Mouse (Mus musculus) cerebellum, adult 11 months (tissue): ENCODE data around the gene Zdhhc14.

ENCODE experiments used
- DNase-seq: peaks from one replicate; pipeline ENCODE4 v3.0.0; 2022

Zdhhc14 gene

DNA sequence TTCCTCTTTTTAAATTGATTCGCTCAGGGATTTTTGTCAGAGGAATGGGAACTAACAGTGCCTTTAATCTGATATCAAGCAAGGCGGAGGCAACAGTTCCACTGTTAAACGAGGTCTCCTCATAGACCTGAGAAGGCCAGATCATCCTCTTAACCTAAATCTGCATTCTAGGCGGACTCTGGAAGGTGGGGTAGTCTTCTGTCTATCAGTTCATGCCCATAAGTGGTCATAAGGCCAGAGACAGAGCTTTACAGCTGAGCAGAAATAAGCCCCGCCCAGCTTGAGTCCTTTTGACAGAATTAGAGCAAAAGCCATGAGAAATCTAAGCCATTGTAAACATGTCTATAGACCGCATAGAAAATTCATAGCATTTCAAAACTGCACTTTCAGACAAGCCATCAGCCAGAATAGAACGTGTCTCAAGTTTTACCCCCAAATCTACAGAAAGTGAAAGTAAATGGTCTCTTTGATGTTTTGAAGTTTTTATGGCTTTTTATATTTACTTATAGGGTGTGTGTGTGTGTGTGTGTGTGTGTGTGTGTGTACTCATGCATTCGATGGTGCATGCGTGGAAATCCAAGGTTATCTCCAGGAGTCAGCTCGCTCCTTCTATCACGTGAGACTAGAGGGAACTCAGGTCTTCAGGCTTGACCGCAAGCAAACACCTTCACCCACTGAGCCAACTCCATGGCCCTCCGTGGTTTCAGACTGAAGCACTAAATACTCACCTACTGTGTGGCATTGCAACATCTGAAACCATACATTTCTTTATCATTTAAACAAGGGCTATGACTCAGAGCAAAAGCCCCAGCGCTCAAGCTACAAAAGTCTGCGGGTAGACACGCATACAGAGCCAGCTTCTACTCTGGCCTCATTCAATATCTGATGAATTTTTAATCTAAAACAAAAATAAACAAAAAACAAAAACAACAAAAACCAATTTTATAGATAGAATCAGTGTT lies 255.5 kb downstream of the Zdhhc14 start:
- no peak for DNase-seq

DNA sequence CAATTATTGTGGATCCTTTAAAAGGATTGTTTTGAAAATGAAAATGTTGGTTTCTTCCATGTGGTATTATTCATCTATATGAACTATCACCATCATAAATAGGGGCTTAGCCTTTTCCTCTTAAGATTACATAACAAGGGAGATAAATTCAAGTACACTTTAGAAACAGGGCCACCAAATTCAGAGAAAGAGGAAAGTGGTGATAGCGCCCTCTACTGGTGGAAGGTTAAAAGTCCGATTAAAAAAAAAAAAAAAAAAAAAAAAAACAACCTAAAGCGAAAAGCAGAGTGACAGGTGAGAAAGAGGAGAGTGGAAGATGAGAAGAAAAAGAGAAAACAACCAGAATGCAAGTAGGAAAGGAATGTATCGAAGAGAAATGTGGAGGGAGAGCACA lies 256.1 kb downstream of the Zdhhc14 start:
- peak; percentile 28 for DNase-seq

DNA sequence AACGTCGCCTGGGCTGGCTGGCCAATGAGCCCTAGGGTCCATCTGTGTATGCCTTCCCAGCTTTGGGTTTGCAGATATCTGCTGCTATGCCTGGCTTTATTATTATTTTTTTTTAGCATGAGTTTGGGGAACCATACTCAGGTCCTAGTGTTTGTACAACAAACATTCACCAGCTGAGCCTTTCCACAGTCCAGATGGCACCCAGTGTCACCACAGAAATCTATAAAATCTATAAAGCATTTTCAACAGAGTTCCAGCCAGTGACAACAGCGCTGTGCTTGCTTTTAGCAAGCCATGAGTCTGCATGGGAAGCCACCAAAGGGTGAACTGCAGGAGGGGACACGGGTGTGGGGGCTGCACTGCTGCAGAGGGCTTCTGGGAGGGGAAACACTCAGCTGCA lies 257.9 kb downstream of the Zdhhc14 start:
- DNase-seq = no peak

DNA sequence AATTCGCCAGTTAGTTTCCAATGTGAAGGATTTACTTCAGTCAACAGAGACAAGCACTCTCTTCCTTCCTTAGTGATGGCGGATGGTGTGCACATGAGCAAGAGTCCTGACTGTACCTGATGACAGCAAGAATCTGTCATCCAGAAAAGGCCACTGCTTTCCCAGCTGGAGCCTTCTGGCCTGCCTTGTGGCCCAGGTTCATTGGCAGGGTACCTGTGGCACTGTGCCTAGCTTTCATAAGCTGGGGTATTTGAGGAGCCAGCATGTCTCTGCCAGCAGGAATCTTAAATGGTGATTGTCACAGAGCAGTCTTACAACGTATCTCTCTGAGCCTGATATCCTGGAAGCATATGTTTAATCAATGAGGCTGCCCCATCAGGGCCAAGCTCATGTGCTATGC lies 258.7 kb downstream of the Zdhhc14 start:
- DNase-seq = peak; percentile 65

DNA sequence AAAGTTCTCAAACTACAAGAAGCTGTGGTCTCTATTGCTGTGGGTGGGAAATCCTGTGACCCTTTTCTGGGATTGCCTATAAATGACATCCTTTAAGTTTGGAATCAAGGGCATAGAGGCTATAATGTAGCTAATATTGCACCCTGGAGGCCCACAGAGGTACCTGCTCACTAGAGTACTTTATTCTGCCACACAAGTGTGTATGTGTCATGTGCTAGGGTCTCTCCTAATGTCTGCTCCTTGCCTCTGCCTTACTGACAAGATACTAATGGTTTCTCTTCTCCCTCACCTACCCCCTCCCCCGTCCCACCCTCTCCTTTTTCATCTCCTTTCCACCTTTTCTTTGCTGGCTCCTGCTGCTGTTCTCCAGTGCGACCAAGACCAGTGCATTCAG lies 260.0 kb downstream of the Zdhhc14 start:
- DNase-seq = no peak

DNA sequence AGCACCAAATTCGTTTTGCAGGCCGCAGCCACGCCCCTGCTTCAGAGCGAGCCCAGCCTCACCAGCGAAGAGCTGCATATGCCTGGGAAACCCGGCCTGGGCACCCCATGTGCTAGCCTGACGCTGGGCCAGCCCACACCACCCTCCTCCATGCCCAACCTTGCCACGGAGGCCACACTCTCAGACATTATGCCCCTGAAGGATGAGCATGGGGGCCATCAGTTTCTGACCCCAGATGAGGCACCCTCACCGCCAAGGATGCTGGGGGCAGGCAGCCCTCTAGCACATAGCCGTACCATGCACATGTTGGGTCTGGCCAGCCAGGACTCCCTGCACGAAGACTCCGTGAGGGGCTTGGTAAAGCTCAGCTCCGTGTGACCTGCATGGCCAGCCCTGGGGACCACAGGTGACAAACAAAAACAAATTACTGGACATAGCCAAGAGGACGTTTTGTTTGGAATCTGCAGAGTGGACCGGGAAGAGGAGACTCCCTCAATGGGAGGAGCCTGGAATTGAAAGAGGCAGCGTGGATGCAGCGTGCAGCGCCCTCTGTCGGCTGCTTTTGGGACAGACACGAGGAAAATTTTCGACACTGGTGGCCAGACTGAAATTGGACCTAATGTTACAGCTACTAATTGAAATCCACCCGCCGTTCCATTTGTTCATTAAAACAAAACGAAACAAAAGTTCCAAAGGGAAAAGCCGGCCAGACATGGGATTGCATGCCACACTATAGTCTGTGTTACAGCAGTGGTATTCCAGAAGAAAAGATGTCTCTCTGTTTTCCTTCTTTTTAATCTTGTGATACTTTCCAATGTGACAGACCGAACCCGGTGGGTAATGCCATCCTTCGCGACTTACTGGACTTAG lies 260.6 kb downstream of the Zdhhc14 start:
- DNase-seq = peak; percentile 84

DNA sequence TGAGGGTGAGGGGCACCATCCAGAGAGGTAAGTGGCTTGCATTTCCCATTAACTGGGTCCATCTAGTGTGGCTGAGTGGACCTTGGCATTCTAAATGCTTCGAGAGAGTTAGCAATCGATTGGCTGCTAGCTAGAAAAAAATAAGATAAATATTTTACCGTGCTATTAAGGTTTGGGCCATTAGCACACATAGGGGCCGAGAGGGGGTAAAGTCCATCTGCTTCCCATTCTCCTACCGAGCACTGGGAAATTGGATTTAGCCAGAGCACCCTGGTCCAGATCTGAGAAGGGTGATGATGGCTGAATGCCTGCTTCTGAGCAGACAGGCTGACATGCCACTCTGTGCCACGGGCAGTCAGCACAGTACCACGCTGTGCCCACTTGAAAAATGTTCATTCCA lies 263.1 kb downstream of the Zdhhc14 start:
- DNase-seq = no peak

DNA sequence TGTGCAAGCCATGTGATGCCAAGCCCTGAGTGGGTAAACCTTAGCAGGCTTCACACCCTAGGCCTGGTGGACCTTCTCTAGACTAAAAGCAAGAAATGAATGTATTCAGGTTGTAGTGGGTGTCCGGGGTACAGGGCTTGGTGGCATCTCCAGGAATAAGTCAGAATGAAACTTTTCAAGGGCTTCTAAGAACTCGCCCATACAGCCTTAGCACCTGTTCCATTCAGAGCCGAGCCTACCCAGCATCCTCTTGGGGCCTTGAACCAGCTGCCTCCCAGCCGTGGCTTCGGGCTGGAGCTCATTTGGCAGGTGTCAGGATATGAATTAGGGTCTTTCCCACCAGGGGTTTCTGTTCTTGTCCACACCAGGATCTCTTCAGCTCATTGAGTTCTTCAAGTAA lies 263.7 kb downstream of the Zdhhc14 start:
- DNase-seq = no peak

DNA sequence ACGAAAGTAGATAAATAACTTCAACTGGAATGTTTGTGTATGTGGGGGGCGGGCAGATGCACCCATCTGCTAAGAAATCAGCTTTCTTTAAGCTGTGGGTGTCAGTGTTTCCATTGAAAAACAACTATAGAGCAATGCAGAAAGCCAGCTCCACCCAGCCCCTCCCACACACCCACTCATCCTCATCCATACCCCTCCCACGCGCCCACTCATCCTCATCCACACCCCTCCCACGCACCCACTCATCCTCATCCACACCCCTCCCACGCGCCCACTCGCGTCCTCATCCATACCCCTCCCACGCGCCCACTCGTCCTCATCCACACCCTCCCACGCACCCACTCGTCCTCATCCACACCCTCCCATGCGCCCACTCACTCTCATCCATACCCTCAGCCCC lies 264.5 kb downstream of the Zdhhc14 start:
- DNase-seq = no peak

DNA sequence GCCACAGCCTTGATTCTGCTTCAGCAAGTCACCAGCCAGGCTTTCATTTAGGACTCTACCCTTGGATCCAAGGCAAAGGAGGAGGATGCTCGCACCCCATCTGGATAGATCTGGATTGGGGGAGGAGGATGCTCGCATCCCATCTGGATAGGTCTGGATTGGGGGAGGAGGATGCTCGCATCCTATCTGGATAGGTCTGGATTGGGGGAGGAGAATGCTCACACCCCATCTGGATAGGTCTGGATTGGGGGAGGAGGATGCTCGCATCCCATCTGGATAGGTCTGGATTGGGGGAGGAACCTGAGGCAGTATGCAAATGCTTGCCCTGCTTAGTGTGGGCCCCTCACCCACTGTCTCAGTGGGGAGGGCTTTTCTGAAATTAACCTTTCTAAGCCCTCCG lies 271.4 kb downstream of the Zdhhc14 start:
- no peak for DNase-seq

DNA sequence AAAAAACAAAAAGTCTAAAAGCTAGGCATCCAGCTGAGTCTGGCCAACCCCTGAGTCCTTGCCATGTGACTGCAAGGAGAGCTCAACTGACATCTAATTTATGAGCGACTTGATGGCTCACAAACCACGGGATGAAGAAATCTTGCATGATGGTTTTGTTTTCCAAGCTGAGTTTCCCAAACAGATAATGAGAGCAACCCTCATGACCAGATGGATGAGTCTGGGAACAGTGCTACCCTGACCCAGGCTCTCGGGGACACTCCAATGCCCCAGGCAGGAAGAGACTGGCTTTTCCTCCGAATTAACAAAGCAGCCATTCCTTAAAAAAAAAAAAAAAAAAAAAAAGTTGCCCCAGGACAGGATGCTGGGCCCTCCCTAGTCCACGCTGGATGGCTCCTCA lies 271.9 kb downstream of the Zdhhc14 start:
- DNase-seq = no peak

DNA sequence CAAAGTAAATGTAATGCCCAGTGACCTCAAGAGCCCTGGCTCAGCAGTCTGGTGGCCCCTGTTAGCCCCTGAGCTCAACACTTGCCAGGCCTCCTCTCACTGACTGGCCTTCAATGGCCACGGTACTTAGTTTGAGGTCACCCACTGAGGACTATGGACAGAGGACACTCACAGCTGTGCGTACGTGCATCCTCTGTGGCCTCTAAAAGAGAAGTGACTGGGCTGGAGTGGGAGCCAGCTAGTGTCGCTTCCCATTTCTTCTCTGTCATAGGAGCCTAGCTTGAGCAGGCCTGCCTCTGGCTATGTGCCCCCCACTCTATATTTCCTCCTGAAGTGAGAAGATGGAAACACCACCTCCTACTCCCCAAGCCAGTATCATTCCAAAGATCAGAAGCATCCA lies 273.4 kb downstream of the Zdhhc14 start:
- DNase-seq = no peak

DNA sequence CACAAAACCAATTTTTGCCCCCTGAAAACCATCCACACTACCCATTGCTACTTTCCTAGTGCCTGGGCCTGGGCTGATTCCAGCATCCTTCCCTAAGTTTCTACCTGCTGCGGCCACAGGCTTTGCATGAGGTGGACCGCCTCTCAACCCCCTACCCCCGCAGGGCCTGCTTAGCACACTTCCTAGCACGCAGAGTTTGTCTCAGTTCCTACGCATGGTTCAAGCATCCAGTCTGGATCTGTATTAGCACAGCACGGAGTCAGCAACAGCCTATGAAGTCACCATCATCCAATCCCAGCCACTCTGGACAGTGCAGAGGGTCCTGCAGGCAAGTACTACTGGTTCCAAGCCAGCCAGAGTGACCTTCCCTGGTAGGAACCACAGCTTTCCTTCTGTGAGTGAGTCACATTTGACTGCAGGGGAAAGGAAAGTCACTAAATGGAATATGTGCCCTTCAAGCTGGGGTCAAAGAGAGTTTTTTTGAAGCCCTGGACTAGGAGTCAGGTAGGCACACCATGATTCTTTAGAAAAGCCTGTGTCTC lies 275.9 kb downstream of the Zdhhc14 start:
- no peak for DNase-seq

DNA sequence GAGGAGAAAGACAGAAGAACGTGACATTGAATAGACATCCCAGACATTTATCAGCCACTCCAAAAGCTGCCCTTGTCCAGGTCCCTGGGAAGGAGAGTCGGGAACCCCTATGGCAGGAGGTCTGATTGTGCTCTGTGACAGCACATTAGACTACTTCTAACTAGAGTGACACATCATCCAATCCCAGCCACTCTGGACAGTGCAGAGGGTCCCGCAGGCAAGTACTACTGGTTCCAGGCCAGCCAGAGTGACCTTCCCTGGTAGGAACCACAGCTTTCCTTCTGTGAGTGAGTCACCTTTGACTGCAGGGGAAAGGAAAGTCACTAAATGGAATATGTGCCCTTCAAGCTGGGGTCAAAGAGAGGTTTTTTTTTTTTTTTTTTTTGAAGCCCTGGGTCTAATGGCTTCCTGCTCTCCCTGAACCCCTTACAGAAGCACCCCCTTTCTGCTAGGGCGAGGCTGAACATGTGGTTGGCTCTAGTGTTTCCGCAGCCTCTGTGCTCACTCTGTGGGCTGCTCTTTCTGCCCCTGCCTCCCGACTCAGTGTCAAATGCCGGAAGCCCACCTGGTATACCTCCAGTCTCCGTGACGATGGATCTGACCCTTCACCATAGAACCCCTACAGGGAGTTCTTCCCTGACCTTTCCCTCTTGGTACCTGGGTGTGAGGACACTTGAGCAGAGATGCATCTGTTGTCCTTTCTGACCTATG lies 276.6 kb downstream of the Zdhhc14 start:
- no peak for DNase-seq

DNA sequence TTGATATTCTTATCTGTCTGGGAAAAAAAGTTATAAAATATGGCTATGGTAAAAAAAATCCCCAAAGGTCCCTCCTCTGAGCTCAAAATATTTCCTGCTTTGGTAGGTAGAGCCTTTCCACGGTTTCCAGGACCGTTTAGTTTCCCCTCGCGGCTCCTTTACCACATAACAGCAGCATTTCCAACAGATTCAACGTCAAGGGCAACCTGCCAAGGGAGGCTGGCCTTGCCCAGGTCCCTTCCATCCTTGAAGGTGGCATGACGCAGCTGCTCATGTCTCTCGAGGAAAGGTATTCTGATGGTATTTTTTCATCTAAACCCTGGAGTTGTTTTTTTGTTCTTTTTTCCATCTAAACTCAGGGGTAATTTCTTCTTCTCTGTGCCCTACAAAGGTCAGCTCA lies 277.4 kb downstream of the Zdhhc14 start:
- DNase-seq = no peak

DNA sequence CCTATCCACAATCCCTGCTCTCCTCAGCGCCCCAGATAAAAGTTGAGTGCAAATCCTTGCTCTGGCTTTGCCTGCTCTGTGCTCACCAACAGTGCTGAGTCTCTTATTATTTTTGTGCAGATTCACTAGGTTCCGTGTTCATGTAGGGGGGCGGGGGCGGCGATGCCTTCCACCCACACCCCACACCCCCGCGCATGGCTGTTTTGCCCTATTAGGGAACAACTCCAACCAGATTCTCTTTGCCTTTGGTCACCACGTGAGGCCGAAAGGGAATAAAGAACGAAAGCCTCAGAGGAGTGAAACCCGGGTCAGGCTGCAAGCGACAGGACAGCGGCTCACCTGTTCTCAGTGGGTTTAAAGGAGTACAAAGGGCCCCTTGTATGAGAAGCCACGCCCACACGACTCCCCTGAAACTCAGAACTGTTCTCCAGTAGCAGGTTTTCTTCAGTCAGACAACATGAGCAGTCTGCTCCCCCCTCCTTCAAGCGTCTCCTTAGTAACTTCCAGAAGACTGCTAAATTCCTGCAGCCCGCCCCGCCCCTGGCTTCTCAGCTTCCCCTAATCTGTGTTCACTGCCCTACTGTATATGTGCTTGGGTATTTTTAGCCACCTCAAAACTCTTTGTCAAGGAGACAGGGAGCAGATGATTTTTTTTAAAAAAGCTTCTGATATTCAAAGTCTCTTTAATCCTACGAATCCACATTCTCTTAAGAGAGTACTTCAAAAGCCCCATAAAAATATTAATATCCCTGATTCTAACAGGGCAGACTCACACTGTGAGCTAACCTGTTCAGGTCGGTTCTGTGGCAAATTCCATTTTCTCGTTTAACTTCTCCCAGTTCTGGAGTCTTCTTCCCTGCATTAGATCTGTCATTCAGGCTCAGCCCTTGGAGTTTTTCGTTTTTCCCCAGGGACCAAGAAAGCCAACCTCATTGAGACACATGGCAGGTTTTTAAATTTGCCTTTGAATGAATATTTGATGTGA lies 278.2 kb downstream of the Zdhhc14 start:
- no peak for DNase-seq

DNA sequence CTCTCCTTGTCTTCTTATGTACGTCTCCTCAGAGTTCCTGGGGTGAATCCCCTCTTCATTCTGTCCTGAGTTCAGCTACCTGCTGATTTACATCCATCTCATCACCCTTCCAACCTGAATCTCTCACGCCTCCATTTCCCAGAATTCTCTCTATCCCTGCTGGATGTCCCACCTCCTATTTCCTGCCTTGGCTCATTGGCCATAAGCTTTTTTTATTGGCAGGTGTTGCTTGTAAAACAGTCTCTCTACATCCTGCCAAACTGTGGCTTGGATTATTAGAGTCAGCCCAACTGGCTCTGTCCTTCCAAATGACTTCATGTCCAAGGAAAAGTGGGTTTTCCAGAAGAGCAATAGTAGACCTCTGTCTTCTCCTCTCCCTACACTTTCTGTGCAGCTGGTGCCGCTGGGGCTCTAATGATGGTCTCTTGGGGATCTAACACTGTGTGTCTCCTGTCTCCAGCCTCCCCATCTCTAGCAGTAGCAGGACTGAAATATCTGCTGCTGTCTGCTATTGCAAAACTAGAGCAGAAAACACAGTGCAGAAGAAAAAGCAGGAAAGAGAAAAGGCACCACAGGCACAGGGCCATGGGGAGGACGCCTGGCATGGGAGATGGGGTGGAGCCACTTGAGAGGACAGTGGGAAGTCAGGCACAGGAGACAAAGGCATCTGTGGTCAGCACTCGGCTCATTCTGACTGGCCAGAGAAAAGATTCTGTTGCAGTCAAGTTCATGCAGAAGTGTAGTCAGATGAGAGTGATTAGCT lies 288.0 kb downstream of the Zdhhc14 start:
- DNase-seq = no peak

DNA sequence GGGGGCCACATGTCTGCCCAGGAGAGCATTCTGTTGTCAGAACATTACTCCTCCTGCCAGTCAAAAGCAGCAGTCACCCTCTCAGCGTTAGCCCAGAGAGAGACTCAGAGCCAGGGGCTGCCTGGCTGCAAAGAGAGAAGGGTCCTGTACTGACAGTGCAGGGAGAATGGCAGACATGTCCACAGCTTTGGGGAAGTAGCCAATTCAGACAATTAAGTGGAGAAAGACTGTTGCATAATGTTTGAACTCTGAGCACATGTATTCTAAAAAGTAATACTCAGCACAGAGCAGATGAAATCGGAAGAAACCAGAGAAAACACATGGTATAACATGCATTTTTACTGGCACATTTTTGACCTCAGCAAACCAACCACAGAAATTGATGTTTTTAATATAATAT lies 292.9 kb downstream of the Zdhhc14 start:
- DNase-seq = no peak

DNA sequence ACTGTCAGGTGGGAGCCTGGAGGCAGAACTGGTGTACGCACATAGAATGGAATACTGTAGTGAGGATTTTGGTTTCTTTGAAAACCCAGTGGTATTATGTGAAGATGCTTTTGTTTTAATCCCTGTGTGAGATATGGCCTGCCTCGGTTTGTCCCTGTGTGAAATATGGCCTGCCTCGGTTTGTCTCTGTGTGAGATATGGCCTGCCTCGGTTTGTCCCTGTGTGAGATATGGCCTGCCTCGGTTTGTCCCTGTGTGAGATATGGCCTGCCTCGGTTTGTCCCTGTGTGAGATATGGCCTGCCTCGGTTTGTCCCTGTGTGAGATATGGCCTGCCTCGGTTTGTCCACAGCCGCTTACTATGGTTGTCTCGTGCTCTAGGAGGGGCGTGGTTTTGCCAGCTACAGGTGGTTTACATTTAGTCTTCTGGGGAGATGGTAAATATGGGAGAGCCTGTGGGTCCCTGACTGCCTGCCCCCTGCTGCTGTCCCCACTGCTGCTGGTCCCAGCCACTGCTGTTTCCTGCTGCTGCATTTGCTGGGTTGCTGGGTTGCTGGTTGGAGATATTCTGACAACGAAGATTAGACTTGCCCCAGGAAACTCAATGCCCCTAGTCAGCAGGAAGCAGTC lies 299.9 kb downstream of the Zdhhc14 start:
- DNase-seq = no peak

DNA sequence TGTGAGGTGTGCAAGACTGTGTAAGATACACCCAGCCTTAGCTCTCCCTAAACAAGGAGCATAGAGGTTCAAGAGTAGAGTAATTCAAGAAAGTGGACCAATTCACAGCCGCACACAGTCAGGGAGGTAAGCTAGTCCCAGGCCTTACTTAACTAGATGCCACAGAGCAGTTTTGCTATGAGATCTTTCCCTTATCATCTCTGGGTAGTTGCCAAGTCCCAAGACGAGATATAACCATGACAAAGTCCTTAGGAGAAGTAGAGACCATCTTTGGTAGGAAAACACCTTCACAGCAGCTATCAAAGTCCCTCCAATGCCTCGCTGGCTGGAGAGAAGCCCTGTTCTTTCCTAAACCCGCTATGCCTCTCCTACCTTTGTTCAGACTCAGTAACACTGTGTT lies 301.2 kb downstream of the Zdhhc14 start:
- no peak for DNase-seq
